Mouse (Mus musculus) brain, embryonic 14.5 days (tissue): ENCODE measurements at regions not wholly inside any gene's neighbourhood (a gene's known extent, or its start where the extent isn't known, plus 50 kb on each side); places are given as distances from the start of the nearest gene placed in this dataset.
A peak's percentile ranks its signal among the peaks of the same experiment; 100 is the strongest.

Source experiments
- DNase-seq: peaks from one replicate; pipeline ENCODE4 v3.0.0-alpha.2; 2011; ENCODE audit warnings: low read depth
- CTCF ChIP-seq: fragments of 200-500 bp; IDR thresholded peaks from 2 replicates; pipeline ENCODE4 v1.5.1; 2012; ENCODE audit warnings: inconsistent platforms, mild to moderate bottlenecking, moderate library complexity, borderline replicate concordance; ENCODE audit not compliant: insufficient read depth, insufficient read length; ENCODE audit errors: extremely low read depth
- POLR2A ChIP-seq: fragments of 200-500 bp; IDR thresholded peaks from 2 replicates; pipeline ENCODE4 v1.6.1; 2012; ENCODE audit warnings: mild to moderate bottlenecking, inconsistent platforms, borderline replicate concordance; ENCODE audit not compliant: poor library complexity, insufficient read depth, insufficient read length, severe bottlenecking; ENCODE audit errors: extremely low read depth

GRCm38 (mm10) chr8:53033371-53033770 is 478.2 kb upstream of the Aga start:
- TF ChIP-seq CTCF (no peak), POLR2A (no peak)
- peak; percentile 9 for DNase-seq
